Mouse (Mus musculus): Measurements from ENCODE around the gene Dcaf6.

Dcaf6 gene

GRCm38 (mm10) chr1:165320141-165320934 lies 139.9 kb downstream of the Dcaf6 start:
- DNase-seq: peak; percentile 85

DNA sequence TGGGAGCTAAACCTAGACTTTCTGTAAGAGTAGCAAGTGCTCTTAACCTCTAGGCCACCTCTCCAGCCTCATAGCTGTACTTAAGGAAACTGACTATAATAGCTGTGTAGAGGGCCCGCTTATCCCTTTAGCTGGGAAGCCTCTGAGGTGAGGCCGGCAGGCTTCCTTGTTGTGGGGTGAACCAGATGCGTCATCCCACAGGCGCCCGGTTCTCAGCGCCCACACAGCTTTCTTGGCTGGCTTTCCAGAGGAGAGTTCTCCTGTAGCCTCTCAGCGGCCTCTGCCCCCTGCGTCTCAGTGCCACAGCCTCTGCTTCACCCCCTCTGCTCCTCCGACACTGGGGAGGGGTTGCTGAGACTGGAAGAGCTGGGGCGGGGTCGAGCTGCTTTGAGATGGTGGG lies 143.9 kb downstream of the Dcaf6 start:
- no peak for DNase-seq

GRCm38 (mm10) chr1:165308180-165308579 lies 152.1 kb downstream of the Dcaf6 start:
- DNase-seq: no peak

DNA sequence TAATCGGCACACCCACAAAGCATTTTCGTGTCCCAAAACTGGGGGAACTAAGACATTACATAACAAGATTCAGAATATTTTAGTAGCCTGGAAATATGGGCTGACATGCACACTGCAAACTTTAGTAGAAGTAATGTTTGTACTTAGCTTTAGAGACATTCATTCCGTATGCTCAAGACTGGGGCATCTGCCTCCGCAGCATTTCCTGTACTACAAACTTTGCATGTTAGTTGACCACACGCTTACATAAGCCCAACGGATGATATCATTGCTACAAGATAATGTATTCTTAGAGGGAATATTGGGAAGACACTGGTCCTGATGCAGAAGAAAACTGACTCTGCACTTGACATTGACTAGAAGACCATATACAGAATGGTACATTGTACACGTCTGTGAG lies 155.9 kb downstream of the Dcaf6 start:
- no peak for DNase-seq

DNA sequence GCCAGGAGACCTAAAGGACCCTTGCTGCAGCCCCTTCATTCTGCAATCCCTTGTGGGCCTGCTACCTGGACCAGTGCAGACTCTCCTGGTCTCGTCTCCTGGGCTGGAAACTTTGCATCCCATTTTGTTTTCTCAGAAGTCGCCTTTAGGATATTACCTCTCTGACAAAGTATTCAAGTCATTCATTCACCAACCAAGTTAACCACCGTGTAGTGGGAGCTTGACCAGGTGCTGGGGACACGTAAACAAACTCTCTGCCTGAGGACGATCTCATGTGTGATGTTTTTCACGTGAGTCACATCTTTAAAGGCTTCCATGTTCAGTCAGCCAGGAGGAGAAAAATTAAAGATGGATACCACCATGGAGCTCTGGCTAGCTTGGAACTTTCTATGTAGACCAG lies 157.1 kb downstream of the Dcaf6 start:
- DNase-seq: no peak

GRCm38 (mm10) chr1:165302455-165303208 lies 157.6 kb downstream of the Dcaf6 start:
- DNase-seq: peak; percentile 81

- DNase-seq: no peak
Measured at GRCm38 (mm10) chr1:165301567-165301966, 158.7 kb downstream of the Dcaf6 start.

GRCm38 (mm10) chr1:165301108-165301507 lies 159.2 kb downstream of the Dcaf6 start:
- no peak for DNase-seq

DNA sequence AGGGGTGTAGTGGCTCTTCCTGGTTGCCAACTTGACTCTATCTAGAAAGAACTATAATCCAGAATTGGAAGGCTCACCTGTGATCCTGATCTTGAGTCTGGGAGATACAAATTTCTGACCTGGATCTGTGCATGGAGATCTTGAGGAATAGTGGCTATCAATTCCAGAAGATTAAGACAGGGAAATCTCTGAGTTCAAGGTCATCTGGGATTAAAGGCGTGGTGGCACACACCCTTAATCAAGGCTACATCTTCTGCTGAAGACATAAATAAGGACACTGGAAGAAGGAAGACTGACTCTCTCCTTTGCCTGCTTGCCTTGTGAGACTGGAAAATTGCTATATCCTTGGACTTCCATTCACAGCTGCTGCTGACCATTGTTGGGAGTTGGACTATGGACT lies 164.8 kb downstream of the Dcaf6 start, which contains the start of gene Gpr161:
Gene Gpr161 (plus strand): TSS at position 301 of the 400 bp plus-strand sequence.
- no peak for DNase-seq

GRCm38 (mm10) chr1:165291606-165292005 lies 168.7 kb downstream of the Dcaf6 start:
- DNase-seq: no peak

GRCm38 (mm10) chr1:165289831-165290230 lies 170.4 kb downstream of the Dcaf6 start:
- DNase-seq: peak; percentile 27

DNA sequence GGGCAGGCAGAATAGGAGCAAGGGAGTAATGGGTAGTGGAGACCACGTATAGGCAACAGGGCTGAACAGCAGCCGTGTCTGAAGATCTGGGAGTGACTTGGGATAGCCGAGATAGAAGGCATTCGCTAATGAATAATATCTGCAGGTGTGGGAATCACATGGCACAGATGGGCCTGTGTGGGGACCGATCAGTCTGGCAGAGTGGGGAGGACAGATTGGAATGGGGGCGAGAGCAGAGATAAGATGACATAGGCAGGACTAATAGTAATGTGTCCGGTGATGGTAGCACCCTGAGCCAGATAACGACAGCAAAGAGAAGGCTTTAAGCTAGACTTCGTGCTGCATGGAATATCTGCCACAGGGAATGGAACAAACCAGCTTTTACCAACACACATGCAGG lies 172.1 kb downstream of the Dcaf6 start:
- DNase-seq: no peak

DNA sequence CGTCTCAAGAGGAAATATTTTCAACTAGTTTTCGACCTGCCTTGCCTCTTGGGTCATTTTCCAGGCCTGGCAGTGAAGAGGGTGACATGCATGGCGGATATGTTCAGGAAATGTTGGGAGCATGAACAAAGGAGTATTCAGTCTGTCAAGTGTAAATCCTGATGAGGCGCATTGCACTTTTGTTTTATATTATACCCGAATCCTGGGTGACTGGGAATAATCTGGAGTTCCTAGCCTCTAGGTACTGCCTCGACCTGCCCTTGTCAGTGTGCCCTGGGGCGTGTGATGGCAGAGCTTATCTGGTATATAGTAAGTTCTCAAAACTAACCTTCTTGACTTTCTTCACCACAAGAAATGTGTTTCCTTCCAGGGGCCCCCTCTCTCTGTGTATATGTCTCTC lies 176.2 kb downstream of the Dcaf6 start:
- no peak for DNase-seq

DNA sequence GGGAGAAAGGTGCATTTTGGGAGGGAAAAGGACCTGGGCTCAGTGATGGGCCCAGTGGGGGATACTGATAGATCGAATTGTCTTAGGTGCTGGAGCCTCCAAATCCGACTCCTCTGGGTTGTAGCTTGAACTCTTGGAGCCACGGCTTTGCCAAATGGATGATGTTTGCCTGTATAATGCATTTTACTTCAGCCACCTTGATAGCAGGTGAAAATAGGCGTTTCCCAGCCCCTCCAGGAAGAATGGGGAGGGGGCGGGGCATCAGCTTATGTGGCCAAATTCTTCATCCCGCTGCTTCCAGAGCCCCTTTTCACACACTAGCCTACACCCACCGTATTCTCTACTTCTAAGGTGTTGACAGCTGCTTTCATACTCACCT lies 177.3 kb downstream of the Dcaf6 start:
- DNase-seq: no peak

- DNase-seq: peak; percentile 10
Measured at GRCm38 (mm10) chr1:165282222-165282966, 177.9 kb downstream of the Dcaf6 start.

DNA sequence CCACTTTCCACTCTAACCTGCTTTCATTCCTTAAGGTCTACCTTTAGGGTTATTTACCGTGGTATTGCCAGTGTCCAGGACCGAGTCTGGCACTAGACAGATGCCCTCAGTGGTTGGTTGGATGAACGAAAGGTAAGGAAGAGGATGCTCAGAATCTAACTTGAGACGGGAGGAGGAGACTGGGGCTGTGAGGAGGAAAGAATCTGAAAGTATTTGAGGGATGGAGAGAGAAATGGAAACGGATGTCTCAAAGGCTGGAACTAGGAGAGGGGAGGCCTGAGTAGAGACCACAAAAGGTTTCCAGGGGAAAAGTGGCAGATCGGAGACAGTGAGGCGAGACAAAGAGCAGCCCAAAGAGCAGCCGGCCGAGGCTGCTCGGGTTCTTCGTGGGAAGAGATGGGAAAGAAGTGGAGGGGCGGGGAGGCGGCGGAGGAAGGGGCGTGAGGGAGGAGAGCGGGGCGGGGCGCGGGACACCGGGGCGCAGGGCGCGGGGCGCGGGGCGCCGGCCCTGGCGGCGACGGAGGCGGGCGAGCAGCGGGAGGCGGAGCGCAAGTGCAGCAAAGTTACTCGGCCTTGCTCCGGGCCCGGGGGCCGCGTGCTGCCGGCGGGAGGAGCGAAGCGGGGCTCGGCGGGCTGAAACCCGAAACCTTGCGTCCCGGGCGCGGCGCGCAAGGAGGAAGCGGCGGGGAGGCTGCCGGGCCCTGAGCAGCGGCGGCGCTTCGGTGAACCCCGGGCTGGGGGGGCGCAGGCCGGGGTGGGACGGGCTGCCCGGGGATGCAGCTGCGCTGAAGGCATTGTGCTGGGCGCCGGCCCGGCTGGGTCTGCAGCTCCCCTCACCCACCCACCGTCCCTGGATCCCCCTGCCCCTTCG lies 178.7 kb downstream of the Dcaf6 start:
- peak; percentile 83 for DNase-seq

GRCm38 (mm10) chr1:165280741-165281140 lies 179.5 kb downstream of the Dcaf6 start:
- no peak for DNase-seq

Data from kidney, postnatal 14 days (tissue).